Mouse (Mus musculus) T-helper 2 cell (primary cell): ENCODE results near the gene Lhfpl2.

Experiments
- in situ Hi-C: fragments of 300-600 bp; cut with MboI, MseI; formaldehyde crosslinking; loops from one replicate; pipeline ENCODE4 v1.15.1; 2025; ENCODE audit warnings: high pct_unique_total_duplicates

The Lhfpl2 gene

DNA sequence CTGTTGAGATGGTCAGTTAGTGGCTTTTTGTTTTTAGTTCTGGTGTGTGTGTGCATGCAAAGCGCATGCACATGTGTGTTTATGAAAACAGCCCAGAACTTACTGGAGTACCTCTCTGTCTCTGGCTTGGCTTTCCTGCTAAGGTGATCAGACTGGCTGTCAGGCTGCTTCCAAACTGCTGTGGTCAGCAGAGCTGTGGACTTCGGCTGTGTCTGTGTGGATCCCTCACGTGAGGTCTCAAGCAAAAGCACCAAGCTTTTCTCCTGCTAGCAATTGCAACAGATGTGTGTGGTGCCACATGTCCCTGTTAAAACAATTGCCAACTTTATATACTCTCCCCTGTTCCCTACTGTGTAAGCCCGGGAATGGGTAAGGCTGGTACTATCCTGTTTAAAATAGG is 82.8 kb downstream of the Lhfpl2 start:
- in situ Hi-C loops = no loop called here

DNA sequence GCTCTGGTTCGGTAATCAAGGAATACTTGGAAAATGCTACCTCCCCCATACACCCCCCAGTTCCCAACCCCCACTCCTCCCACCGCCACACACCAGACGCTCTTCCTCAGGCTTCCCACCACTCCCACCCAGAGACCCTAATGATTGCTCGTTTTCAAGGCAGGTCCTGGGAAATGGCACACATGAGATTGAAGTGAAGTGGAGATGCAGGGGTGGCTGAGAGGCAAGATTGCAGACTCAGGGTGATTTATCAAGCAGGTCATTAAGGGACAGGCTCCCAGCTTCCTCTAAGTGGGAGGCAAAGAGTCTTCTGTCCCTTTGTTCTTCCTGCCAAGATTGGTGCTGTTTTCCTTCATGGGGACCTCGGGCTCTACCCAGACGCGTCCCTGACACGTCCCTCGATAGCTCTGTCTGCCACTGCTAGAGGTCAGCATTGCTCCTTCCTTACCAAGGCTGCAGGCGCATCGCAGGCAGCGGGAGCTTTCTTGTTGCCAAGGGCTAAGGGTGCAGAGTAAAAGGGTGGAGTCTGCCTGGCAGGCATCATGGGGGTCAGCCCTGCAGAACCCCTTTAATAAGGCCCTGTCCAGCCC is 85.6 kb downstream of the Lhfpl2 start:
- in situ Hi-C loops = no loop called here

DNA sequence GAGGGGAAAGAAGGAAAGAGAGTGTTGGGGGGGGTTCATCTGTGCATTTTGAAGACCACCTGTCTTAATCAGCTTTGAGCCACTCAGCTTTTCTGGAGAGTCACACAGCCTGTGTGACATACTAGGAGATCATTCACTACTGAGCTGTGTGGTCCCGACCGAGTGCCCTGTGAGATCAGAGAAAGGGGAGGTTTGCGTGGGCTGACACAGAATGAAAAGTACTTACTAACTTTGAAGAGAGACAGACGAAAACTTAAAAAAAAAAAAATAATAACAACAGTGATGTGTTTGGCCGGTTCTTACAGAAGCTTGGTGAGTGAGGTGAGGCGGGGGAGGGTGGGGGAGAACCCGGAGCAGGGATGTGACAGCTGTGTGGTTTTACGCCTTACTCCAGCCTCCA is 86.9 kb downstream of the Lhfpl2 start:
- in situ Hi-C loops = no loop called here

DNA sequence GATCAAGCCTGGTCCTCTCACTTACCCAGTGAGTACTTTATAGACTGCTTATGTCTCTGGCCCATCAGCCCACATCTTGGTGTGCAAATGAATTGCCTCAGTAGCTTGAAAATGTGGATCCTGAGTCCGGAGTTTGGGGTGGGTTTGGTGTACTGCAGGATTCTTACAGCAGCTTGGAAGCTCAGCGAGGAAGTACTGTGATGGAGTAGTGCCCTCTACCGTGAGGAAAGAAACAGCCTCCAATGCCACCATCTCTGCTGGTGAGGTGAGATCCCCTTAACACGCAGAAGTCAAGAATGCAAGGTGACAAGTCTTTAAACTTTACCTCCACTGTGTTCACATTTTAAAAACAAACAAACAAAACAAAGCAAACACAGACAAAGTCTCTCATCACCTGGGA is 89.7 kb downstream of the Lhfpl2 start:
- in situ Hi-C loops = no loop called here

DNA sequence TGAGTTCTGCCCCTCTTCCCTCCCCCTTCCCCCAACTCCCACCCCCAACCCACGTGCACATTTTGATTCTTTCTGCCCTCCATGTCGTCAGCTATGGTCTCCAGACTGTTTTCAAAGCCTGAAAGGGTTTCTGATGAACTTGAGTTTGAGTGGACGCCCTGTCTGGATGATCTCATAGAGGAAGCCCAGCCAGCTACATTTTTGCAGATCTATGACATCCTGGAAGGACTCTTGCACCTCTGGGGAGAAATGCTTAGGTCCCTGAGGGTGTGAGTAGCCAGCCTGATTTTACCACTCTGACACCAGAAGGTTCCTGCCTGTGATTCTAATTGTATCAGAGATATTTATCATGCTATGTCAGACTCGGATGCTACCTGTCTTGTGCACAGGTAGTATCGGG is 91.4 kb downstream of the Lhfpl2 start:
- in situ Hi-C loops = no loop called here

DNA sequence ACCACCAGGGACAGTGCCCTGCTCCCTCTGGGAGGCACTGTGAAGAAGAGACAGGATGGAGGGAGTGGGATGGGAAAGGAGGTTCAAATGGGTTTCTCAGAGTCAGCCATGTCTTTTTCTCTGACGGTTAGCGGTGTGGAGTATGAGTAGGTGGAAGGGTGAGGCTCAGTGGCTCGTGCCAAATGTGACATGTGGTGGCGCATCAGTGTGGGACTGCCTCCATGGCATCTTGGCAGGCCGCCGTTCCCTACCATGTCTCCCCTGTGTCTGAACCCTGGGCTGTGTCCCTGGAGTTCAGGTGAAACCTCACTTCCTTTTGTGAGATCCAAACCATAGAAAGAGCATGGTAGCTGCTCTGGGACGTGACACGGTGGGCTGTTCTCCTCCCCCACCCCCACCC is 92.2 kb downstream of the Lhfpl2 start:
- in situ Hi-C loops = loop anchor here (5.0 kb wide), 1 partner anchor 32 kb away; no protein-coding TSS in a partner anchor

DNA sequence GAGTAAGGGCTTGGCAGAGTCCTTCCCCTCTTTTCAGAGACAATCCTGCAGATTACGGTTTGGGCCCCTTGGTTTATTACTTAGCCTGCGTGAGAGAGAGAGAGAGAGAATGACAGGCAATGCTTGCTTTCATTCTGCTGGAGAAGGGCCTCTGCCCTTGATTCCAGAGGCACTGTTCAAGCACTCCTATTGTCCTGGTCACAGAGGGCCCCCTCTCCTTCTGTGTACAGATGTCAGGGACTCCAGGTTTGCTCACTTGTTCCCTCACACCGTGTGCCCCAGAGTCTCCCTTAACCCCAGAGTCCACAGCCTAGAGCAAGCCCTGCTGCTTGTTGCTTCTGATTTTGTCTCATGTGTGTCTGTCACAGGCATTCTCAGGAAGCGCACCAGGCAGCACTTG is 93.7 kb downstream of the Lhfpl2 start:
- in situ Hi-C loops = loop anchor here (5.0 kb wide), 1 partner anchor 34 kb away; no protein-coding TSS in a partner anchor

DNA sequence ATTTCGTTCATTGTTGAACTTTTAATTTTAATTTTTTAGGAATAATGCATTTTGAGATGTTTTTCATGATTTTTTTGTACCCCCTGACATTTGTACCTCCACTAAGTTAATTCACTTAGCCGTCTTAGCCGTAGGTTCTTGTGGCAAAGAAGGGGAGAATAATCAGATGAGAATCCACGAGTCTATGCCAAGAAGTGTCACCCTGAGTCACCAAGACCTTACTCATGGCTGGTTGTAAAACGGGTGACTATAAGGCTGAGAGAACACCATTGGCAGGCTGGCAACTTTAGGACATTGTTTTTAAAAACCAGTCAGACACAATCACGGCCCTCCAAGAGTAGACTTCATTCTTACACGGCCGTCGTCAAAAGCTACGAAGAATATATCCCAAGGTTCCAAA is 95.2 kb downstream of the Lhfpl2 start:
- in situ Hi-C loops = loop anchor here (5.0 kb wide), 1 partner anchor 36 kb away; no protein-coding TSS in a partner anchor

DNA sequence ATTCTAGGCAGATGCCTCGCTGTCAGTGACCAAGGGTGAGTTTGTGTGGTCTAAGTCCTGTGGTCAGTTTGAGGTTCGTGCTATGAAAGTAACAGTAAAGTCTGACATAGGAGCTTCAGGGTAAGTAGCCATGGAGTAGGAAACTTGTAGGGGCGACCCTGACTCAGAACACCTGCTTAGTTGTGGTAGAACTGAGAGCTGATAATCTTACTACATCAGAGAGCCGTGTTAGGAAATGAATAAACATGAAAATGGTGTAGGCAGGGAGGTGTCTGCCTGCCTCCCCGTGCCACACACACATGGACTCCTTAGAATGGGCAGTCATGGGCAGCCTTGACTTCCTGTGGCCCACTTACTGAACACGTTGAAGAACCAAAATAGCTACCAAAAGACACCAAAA is 96.1 kb downstream of the Lhfpl2 start:
- in situ Hi-C loops = loop anchor here (5.0 kb wide), 1 partner anchor 36 kb away; no protein-coding TSS in a partner anchor

DNA sequence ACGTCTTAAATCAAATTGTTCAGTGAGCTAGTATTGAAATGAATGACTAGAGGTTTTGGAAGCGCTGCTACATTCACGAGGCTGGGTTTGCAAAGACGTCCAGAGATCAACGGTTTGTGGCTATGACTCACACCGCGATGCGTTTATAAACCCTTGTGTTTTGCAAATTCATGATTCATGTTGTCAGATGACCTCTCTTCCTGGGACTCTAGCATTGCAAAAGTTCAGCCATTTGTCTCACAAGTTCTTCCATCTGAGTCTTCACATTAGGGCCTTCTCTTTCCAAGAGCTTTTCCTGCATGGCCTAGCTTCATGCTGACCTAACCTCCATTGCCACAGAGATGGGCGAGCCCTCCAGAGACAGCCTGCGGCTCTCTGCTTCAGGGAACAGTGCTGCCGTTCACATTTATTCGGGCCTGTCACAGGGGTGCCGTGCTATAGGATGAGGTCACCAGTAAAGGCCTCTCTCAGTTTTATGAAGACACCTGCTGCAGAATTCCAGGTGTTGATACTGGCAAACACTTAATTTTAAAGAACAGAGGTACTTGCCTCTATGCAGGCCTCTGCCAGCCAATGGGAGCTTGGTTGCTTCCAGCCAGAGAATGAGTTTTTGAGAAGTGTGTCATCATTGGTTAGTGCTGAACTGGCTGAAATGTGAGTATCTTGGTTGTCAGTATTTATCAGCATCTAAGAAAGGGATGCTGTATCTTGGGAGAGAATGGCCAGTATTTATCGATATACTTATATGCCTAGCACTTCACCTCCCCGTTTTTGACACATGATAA is 97.1 kb downstream of the Lhfpl2 start:
- in situ Hi-C loops = loop anchor here (5.0 kb wide), 1 partner anchor 37 kb away; no protein-coding TSS in a partner anchor

DNA sequence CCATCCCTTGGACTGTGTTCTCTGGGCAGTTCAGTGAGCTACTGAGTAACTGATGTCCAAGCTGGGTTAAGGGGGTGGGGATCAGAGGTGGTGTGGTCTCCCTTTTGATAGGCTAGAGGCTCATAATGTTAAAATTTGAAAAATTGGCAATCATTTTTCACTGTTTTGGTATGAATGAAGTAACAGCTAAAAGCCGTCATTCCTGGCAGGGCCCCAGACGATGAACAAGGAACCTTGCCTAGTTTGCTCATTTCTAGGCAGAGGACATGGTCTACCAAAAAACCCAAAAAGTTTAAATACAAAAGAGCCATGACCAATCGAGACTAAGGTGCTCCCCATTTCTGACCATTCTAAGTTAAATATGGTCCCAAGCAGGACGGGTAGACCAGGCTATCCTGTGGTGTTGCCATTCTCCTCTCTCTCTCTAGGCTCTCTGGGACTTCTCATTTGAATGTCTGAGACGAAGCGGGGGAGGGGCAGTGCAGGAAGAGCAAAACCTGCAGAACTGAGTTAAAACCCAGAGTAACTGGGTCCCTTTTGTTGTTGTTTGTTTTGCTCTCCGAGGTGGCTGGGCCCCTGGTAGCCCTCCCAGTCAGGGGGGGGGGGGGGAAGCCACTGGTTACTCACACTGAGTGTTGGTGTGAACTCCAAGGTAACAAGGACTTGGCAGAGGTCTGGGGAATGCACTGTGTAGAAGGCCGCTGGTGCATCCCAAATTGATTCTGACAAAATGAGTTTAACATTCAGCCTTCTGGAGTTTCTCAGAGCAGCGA is 98.2 kb downstream of the Lhfpl2 start:
- in situ Hi-C loops = no loop called here

DNA sequence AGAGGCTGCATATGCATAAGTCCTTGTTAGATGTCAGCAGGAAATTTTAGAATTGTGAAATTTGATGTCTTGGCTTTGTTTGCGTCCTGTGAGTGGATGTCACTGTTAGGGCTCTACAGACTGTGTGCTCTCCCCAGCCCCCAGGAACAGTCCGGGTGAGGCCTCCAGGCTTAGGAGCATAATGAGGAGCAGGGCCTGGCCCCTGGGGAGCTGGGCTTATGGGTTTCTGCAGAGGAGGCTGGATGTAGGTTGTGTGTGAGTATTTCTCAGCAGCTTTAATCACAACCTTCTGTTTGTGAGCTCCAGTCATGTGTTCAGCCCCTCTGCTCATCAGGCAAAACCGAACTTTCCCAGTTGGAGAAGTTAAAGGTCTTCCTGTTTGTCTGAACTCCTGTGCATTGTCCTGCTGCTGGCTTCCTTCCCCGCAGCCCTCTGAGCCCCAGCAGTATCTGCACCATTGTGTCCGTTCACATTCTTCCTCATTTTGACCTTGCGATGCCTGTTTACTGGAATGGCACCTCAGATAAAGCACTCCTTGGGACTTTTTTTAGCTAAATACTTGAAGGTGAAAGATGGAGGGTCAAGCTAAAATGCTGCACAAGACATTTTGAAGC is 101.4 kb downstream of the Lhfpl2 start:
- in situ Hi-C loops = no loop called here

DNA sequence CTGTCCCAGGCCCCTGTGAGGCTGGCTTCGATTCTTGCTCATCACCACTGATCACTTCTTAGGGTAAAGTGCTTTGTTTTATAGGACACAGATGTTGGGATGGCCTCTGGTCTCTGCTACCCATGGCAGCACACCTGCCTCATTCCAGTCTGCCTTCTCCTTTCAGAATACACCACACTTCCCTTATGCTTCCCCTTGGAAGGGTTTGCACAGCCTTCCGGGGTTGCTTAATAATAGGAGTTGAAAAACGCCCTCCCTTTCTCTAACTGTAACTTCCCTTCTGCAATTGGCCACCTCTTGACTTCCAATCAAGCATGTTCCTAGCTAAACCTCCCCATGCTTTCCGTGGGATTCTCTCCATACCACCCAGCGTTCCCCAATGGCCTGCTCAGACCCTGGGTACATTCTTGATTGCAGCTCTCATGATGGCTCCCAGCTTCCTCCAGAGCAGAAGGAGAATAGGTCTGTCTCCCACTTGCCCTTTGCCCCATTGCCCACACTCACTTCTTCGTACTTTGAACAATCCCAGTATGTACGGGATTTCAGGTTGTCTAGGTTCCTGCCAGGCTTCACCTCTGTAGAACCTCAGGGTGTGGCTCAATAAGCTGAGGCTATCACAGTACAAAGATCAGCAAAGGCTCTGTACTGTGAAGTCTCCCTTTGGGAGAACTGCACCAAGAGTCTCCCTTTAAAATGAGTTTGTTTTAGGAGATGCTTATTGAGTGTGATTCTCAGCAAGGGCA is 102.1 kb downstream of the Lhfpl2 start:
- in situ Hi-C loops = no loop called here

DNA sequence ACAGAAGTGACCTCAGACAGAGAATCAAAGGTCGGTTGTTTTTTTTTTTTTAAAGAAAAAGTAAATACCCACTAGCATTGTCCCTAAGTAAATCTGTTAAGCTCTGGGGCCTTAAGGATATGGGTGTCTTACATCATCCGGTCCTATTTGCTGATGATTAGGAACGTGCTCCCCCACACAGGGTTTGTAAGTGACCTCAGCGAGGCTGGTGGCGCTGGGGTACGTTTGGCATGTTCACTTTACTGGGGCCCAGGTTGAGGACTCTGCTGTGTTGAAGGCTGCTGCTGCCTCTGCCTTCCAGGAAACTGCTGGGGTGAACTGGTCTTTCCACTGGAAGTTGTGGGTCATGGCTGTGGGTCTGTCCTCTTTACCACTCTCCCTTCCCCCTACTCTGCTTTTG is 106.9 kb downstream of the Lhfpl2 start:
- in situ Hi-C loops = no loop called here

DNA sequence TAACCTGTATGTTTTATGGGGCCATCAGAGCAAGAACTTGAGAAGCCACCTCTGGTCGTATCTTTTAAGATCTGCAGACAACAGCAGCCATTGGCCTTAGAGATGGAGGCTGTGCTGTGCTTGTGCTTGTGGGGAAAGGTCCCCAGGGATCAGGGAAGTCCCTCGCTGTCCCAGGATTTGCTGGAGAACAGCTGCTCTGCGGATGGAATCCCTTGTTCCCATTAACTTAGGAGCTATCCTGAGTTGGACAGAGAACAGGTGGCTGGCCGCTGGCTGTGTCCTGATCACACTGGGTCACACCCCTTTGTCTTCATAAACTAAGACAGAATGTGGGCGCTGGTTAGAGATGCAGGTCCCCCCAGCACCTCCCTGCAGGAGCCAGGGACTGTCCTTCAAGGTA is 110.7 kb downstream of the Lhfpl2 start:
- in situ Hi-C loops = no loop called here

DNA sequence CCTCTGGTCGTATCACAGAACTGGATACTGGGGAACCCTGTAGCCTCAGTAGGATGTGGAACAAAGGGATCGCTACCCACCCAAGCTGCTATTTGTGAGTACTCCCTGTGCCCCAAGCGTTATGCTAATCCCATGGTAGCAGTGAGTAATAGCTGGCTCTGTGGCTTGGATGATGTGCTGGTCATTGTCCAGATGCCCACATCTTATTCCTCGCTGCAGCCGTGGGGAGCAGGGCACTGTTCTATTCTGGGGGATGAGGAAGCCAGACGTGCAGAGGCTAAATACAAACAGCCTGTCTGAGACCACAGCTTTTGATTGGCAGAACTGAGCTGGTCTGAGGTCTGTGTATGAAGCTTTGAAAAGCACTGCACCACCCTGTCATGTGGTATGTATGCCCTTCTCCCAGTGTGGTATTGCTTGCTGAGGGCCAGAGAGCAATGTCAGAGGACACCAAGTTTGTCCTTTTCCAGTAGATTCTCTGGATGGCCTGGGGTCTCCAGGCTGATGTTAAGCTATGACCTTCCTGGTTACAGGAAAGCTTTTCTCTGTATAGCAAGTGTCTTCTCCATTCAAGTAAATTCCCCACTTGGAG is 111.8 kb downstream of the Lhfpl2 start:
- in situ Hi-C loops = no loop called here

DNA sequence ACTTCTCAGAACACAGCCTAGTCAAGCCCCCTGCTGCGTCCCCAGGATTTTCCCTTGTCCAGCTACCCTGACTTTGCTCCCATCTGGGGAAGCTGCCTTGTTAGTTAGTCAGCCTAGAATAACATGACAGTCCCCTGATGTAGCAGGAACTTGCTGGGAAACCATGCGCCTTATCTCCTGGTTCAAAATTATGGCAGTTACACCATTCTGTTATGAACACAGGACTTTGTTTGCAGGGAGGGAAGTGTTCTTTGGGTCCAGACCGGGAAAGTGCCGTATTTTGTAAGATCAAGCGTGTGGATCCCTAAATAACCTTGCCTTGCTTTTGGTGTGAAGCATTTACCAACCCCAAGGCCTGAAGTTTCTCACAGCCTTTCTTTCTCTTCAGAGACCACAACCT is 114.0 kb downstream of the Lhfpl2 start:
- in situ Hi-C loops = no loop called here

DNA sequence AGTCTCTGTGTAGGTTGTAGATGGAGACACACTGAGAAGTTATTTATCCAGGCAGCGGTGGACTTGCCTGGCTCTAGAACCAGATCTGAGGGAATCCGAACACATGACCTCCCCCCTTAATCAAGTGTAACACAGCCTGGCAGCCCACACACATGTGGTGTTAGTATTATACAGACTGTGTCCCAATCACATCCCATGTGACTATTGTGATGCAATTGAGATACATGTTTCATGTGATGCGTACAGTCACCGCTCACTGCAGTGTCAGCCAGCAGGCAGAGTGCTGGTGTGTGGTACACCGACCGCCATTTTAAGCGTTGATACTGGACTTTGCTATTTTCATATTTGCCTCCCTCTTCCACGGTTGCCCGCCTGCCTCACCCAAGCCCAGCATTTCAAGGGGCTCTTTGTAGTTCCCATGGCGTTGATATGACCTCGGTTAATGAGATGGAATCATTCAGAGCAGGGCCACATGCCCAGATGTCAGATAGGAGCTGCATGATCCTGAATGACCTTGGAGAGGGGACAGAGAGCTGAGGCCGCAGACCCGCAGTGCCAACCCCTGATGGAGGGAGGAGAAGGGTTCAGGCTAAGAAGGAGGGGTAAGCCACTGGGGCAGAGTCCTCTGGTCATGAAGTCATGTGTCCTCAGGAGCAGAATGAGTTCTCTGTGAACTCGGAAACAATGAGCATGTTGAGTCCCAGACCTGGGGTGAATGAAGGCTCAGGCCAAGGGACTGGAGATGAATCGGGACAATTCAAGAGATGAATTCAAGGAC is 115.1 kb downstream of the Lhfpl2 start:
- in situ Hi-C loops = no loop called here

DNA sequence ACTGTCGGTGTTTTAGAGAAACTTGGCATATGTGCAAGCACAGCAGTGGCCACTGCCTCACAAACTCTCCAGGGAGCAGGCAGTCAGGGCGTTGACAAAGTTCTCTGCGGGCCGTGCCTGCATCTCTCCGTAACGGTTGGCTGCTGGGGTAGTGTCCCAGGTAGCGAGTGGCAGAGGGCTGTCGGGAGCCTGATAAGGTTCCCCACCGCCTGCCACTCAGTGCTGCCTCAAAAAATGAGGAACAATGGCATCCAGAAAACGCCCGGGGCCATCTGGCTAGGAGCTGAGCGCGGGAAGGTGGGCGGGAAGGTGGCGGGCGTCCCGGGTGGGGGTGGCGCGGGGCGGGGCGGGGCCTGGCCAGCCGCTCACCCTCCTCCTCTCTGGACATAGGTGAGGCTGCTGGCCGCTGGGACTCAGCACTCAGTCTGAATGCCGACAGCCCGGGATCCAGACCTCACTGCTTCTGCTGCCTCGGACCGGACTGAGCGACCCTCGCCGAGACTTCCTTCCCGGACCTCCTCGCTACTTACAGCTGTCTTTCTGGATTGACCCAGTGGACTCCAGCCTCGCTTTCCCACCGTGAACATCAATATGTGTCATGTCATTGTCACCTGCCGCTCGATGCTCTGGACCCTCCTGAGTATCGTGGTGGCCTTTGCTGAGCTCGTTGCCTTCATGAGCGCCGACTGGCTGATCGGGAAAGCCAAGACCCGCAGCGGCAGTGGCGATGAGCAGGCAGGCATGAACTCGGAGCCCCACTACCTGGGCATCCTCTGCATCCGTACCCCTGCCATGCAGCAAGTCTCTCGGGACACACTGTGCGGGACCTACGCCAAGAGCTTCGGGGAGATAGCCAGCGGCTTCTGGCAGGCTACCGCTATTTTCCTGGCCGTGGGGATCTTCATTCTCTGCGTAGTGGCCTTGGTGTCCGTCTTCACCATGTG is 116.3 kb downstream of the Lhfpl2 start:
- in situ Hi-C loops = no loop called here
